Mouse (Mus musculus): Measurements from ENCODE around the gene Gm42957. TPM values are rescaled to one million over a fixed set of nuclear protein-coding genes. Genes with fewer than 3 reads are reported as not detected.

Gene Gm42957
- polyA plus RNA-seq, 1 experiment: 0.04 TPM

GRCm38 (mm10) chr3:96666916-96667315, 31.6 kb downstream of the Gm42957 start:
- no peak overlapping the region for H3ac ChIP-seq (ENCODE audit: control insufficient read depth, insufficient read length)
- no peaks in the 10 kb centered on the region for H3K27me3 ChIP-seq (ENCODE audit: control insufficient read depth, insufficient read depth, insufficient read length)
- H3K4me3 ChIP-seq: no peak overlapping the region
- TF ChIP-seq TCF3 (IDR thresholded peaks at IDR 0.05; ENCODE audit: insufficient read length, low read depth): no peak
- TF ChIP-seq MYOD1 (IDR thresholded peaks at IDR 0.05; ENCODE audit: control insufficient read depth in 1 of 3, insufficient read length in 2 of 3, low read depth in 2 of 3): no peak
- TF ChIP-seq POLR2A (IDR thresholded peaks at IDR 0.05; ENCODE audit: insufficient read length, low read depth): no peak
- TF ChIP-seq CEBPB (IDR thresholded peaks at IDR 0.05; ENCODE audit: insufficient read depth, poor library complexity, severe bottlenecking): no peak
- no peak for TF ChIP-seq TCF12 (IDR thresholded peaks at IDR 0.05; ENCODE audit: insufficient read depth, poor library complexity, severe bottlenecking)
- no peak for TF ChIP-seq MAX (IDR thresholded peaks at IDR 0.05; ENCODE audit: low read depth)
- no peak for TF ChIP-seq USF1 (IDR thresholded peaks at IDR 0.05; ENCODE audit: low read depth)
- TF ChIP-seq E2F4 (IDR thresholded peaks at IDR 0.05; ENCODE audit: insufficient read depth): no peak
- no peak for TF ChIP-seq MYOG (IDR thresholded peaks at IDR 0.05; ENCODE audit: control insufficient read depth in 1 of 3, insufficient read depth in 1 of 3, insufficient read length in 2 of 3, low read depth in 2 of 3)
- no peak for TF ChIP-seq REST (IDR thresholded peaks at IDR 0.05; ENCODE audit: insufficient read depth, insufficient read length)
- no peak for TF ChIP-seq POLR2AphosphoS2 (IDR thresholded peaks at IDR 0.05; ENCODE audit: insufficient read length, low read depth)
- TF ChIP-seq SRF (IDR thresholded peaks at IDR 0.05; ENCODE audit: control insufficient read depth, insufficient read length, low read depth): no peak
- no peaks in the 10 kb centered on the region for H3K36me3 ChIP-seq (ENCODE audit: control insufficient read depth, insufficient read depth)
- no peak overlapping the region for H3K4me2 ChIP-seq (ENCODE audit: low read depth)
- H3K79me2 ChIP-seq (ENCODE audit: control insufficient read depth, insufficient read depth): no peaks in the 10 kb centered on the region

GRCm38 (mm10) chr3:96667316-96667715, 32.0 kb downstream of the Gm42957 start:
- Histone ChIP-seq H3K4me2 (ENCODE audit: low read depth) (no peak overlapping the region), H3K4me3 (no peak overlapping the region), H3K27me3 (ENCODE audit: control insufficient read depth, insufficient read depth, insufficient read length) (no peaks in the 10 kb centered on the region), H3K36me3 (ENCODE audit: control insufficient read depth, insufficient read depth) (no peaks in the 10 kb centered on the region), H3K79me2 (ENCODE audit: control insufficient read depth, insufficient read depth) (no peaks in the 10 kb centered on the region), H3ac (ENCODE audit: control insufficient read depth, insufficient read length) (no peak overlapping the region)
- TF ChIP-seq TCF3 (IDR thresholded peaks at IDR 0.05; ENCODE audit: insufficient read length, low read depth): no peak
- no peak for TF ChIP-seq E2F4 (IDR thresholded peaks at IDR 0.05; ENCODE audit: insufficient read depth)
- no peak for TF ChIP-seq POLR2AphosphoS2 (IDR thresholded peaks at IDR 0.05; ENCODE audit: insufficient read length, low read depth)
- TF ChIP-seq POLR2A (IDR thresholded peaks at IDR 0.05; ENCODE audit: insufficient read length, low read depth): no peak
- no peak for TF ChIP-seq MYOG (IDR thresholded peaks at IDR 0.05; ENCODE audit: control insufficient read depth in 1 of 3, insufficient read depth in 1 of 3, insufficient read length in 2 of 3, low read depth in 2 of 3)
- TF ChIP-seq CEBPB (IDR thresholded peaks at IDR 0.05; ENCODE audit: insufficient read depth, poor library complexity, severe bottlenecking): no peak
- TF ChIP-seq TCF12 (IDR thresholded peaks at IDR 0.05; ENCODE audit: insufficient read depth, poor library complexity, severe bottlenecking): no peak
- no peak for TF ChIP-seq MAX (IDR thresholded peaks at IDR 0.05; ENCODE audit: low read depth)
- TF ChIP-seq REST (IDR thresholded peaks at IDR 0.05; ENCODE audit: insufficient read depth, insufficient read length): no peak
- TF ChIP-seq USF1 (IDR thresholded peaks at IDR 0.05; ENCODE audit: low read depth): no peak
- TF ChIP-seq MYOD1 (IDR thresholded peaks at IDR 0.05; ENCODE audit: control insufficient read depth in 1 of 3, insufficient read length in 2 of 3, low read depth in 2 of 3): no peak
- no peak for TF ChIP-seq SRF (IDR thresholded peaks at IDR 0.05; ENCODE audit: control insufficient read depth, insufficient read length, low read depth)

- no peak overlapping the region for H3K4me3 ChIP-seq
- H3K4me2 ChIP-seq (ENCODE audit: low read depth): no peak overlapping the region
- no peaks in the 10 kb centered on the region for H3K79me2 ChIP-seq (ENCODE audit: control insufficient read depth, insufficient read depth)
- H3K27me3 ChIP-seq (ENCODE audit: control insufficient read depth, insufficient read depth, insufficient read length): no peaks in the 10 kb centered on the region
- no peak overlapping the region for H3ac ChIP-seq (ENCODE audit: control insufficient read depth, insufficient read length)
- H3K36me3 ChIP-seq (ENCODE audit: control insufficient read depth, insufficient read depth): no peaks in the 10 kb centered on the region
- no peak for TF ChIP-seq CEBPB (IDR thresholded peaks at IDR 0.05; ENCODE audit: insufficient read depth, poor library complexity, severe bottlenecking)
- no peak for TF ChIP-seq USF1 (IDR thresholded peaks at IDR 0.05; ENCODE audit: low read depth)
- TF ChIP-seq REST (IDR thresholded peaks at IDR 0.05; ENCODE audit: insufficient read depth, insufficient read length): no peak
- TF ChIP-seq TCF12 (IDR thresholded peaks at IDR 0.05; ENCODE audit: insufficient read depth, poor library complexity, severe bottlenecking): no peak
- TF ChIP-seq E2F4 (IDR thresholded peaks at IDR 0.05; ENCODE audit: insufficient read depth): no peak
- TF ChIP-seq MYOD1 (IDR thresholded peaks at IDR 0.05; ENCODE audit: control insufficient read depth in 1 of 3, insufficient read length in 2 of 3, low read depth in 2 of 3): no peak
- TF ChIP-seq MYOG (IDR thresholded peaks at IDR 0.05; ENCODE audit: control insufficient read depth in 1 of 3, insufficient read depth in 1 of 3, insufficient read length in 2 of 3, low read depth in 2 of 3): no peak
- no peak for TF ChIP-seq TCF3 (IDR thresholded peaks at IDR 0.05; ENCODE audit: insufficient read length, low read depth)
Observed at GRCm38 (mm10) chr3:96668424-96669067, 33.3 kb downstream of the Gm42957 start.

GRCm38 (mm10) chr3:96669727-96670468, 34.6 kb downstream of the Gm42957 start, which contains the start of gene Ankrd35:
Gene Ankrd35, plus strand, starts transcription at chr3:96670131.
- no peaks in the 10 kb centered on the region for H3K27me3 ChIP-seq (ENCODE audit: control insufficient read depth, insufficient read depth, insufficient read length)
- H3K79me2 ChIP-seq (ENCODE audit: control insufficient read depth, insufficient read depth): no peaks in the 10 kb centered on the region
- H3K4me3 ChIP-seq: no peak within 1 kb of the TSS
- H3K36me3 ChIP-seq (ENCODE audit: control insufficient read depth, insufficient read depth): no peaks in the 10 kb centered on the region
- no peak for TF ChIP-seq MAX (IDR thresholded peaks at IDR 0.05; ENCODE audit: low read depth)
- TF ChIP-seq MYOG (IDR thresholded peaks at IDR 0.05; ENCODE audit: control insufficient read depth in 1 of 3, insufficient read depth in 1 of 3, insufficient read length in 2 of 3, low read depth in 2 of 3): no peak
- no peak for TF ChIP-seq TCF12 (IDR thresholded peaks at IDR 0.05; ENCODE audit: insufficient read depth, poor library complexity, severe bottlenecking)
- no peak for TF ChIP-seq USF1 (IDR thresholded peaks at IDR 0.05; ENCODE audit: low read depth)
- TF ChIP-seq REST (IDR thresholded peaks at IDR 0.05; ENCODE audit: insufficient read depth, insufficient read length): no peak
- TF ChIP-seq SRF (IDR thresholded peaks at IDR 0.05; ENCODE audit: control insufficient read depth, insufficient read length, low read depth): no peak
- TF ChIP-seq MYOD1 (IDR thresholded peaks at IDR 0.05; ENCODE audit: control insufficient read depth in 1 of 3, insufficient read length in 2 of 3, low read depth in 2 of 3): no peak
- no peak for TF ChIP-seq POLR2A (IDR thresholded peaks at IDR 0.05; ENCODE audit: insufficient read length, low read depth)
- no peak for TF ChIP-seq E2F4 (IDR thresholded peaks at IDR 0.05; ENCODE audit: insufficient read depth)
- no peak within 1 kb of the TSS for H3ac ChIP-seq (ENCODE audit: control insufficient read depth, insufficient read length)
- peak within 1 kb of the TSS; percentile 62 for H3K4me2 ChIP-seq (ENCODE audit: low read depth)
